Mouse (Mus musculus) thymus, adult 2 months (tissue): ENCODE results near the gene Cds2. TPM values are rescaled to one million over a fixed set of nuclear protein-coding genes. Genes with fewer than 3 reads are reported as not detected.
"Not testable (repeated sequence)": the region's sequence is repeated elsewhere in the genome, so short reads cannot be mapped to it uniquely, and the experiment has no call there.

Experiments
- DNase-seq: peaks from one replicate; pipeline ENCODE4 v3.0.0; 2021
- H3K27ac ChIP-seq: fragments of 200-500 bp; 2 replicates; pipeline ENCODE4 v1.5.1; 2012; ENCODE audit warnings: low read length, control low read depth; ENCODE audit not compliant: control insufficient read depth, insufficient read depth
- H3K27me3 ChIP-seq: fragments of 200-500 bp; 2 replicates; pipeline ENCODE4 v1.6.1; 2012; ENCODE audit warnings: mild to moderate bottlenecking, low read length, moderate library complexity, mixed read lengths; ENCODE audit not compliant: control insufficient read depth, insufficient read depth
- H3K36me3 ChIP-seq: fragments of 200-500 bp; 2 replicates; pipeline ENCODE4 v1.6.1; 2012; ENCODE audit warnings: mild to moderate bottlenecking, low read length, moderate library complexity; ENCODE audit not compliant: control insufficient read depth, insufficient read depth
- H3K4me1 ChIP-seq: fragments of 200-500 bp; replicated peaks from 2 replicates; pipeline ENCODE4 v1.6.1; 2012; ENCODE audit warnings: low read length; ENCODE audit not compliant: control insufficient read depth, insufficient read depth
- H3K4me3 ChIP-seq: fragments of 200-500 bp; 2 replicates; pipeline ENCODE4 v1.5.1; 2012; ENCODE audit warnings: mild to moderate bottlenecking, low read length, control low read depth, moderate library complexity; ENCODE audit not compliant: control insufficient read depth, insufficient read depth
- CTCF ChIP-seq: fragments of 200-500 bp; IDR thresholded peaks from 2 replicates; pipeline ENCODE4 v1.5.1; 2012; ENCODE audit warnings: mild to moderate bottlenecking, control low read depth, low read length, moderate library complexity, borderline replicate concordance; ENCODE audit not compliant: control insufficient read depth, poor library complexity, insufficient read depth; ENCODE audit errors: extremely low read depth
- POLR2A ChIP-seq: fragments of 200-500 bp; IDR thresholded peaks from 2 replicates; pipeline ENCODE4 v1.6.1; 2012; ENCODE audit warnings: mild to moderate bottlenecking, low read length, control low read depth, moderate library complexity; ENCODE audit not compliant: control insufficient read depth, poor library complexity, insufficient read depth; ENCODE audit errors: extremely low read depth
- WGBS: fragments of 180-500 bp; shearing (Covaris S2); methylation state at CpG from one replicate; pipeline ENCODE4 v1.1.7; 2018; 5-methylcytosine and 5-hydroxymethylcytosine counted together
- polyA plus RNA-seq: library from polyadenylated mRNA; depleted of rRNA; stranded (reverse); fragments of >200 nt; gene quantifications from 2 replicates; pipeline ENCODE4 v1.2.3, GENCODE M21; 2012

Cds2 gene
- polyA plus RNA-seq, 1 experiment, result 74.7 TPM

- 97% methylated on average over 9 of the region's 9 CpGs for WGBS
- no peak overlapping the region for H3K27ac ChIP-seq
- H3K36me3 ChIP-seq, result no peaks in the 10 kb centered on the region
- TF ChIP-seq POLR2A, result no peak
- no peak for TF ChIP-seq CTCF
- H3K27me3 ChIP-seq, result no peaks in the 10 kb centered on the region
- H3K4me3 ChIP-seq, result no peak overlapping the region
- H3K4me1 ChIP-seq, result peaks cover 37% of the 10 kb centered on the region
- DNase-seq, result no peak
Measured at GRCm38 (mm10) chr2:132286376-132287076, 23.6 kb downstream of the Cds2 start.

GRCm38 (mm10) chr2:132289213-132289612 is 26.3 kb downstream of the Cds2 start:
- not testable (repeated sequence) for H3K27ac ChIP-seq, H3K27me3 ChIP-seq, H3K36me3 ChIP-seq, H3K4me3 ChIP-seq, DNase-seq
- peaks cover 37% of the 10 kb centered on the region for H3K4me1 ChIP-seq
- WGBS, result 77% methylated on average over 5 of the region's 7 CpGs

- no peak for DNase-seq
- peaks cover 20% of the 10 kb centered on the region for H3K36me3 ChIP-seq
- TF ChIP-seq POLR2A (no peak), CTCF (no peak)
- no peaks in the 10 kb centered on the region for H3K27me3 ChIP-seq
- H3K4me3 ChIP-seq, result no peak overlapping the region
- 83% methylated on average over 6 of the region's 6 CpGs for WGBS
- peaks cover 31% of the 10 kb centered on the region for H3K4me1 ChIP-seq
- no peak overlapping the region for H3K27ac ChIP-seq
Measured at GRCm38 (mm10) chr2:132290808-132291207, 27.9 kb downstream of the Cds2 start.

- TF ChIP-seq POLR2A (no peak), CTCF (no peak)
- no peaks in the 10 kb centered on the region for H3K27me3 ChIP-seq
- no peak overlapping the region for H3K27ac ChIP-seq
- H3K36me3 ChIP-seq, result peaks cover 25% of the 10 kb centered on the region
- H3K4me1 ChIP-seq, result peaks cover 31% of the 10 kb centered on the region
- 94% methylated on average over 3 of the region's 3 CpGs for WGBS
- no peak for DNase-seq
- no peak overlapping the region for H3K4me3 ChIP-seq
Measured at GRCm38 (mm10) chr2:132291265-132291664, 28.3 kb downstream of the Cds2 start.

DNA sequence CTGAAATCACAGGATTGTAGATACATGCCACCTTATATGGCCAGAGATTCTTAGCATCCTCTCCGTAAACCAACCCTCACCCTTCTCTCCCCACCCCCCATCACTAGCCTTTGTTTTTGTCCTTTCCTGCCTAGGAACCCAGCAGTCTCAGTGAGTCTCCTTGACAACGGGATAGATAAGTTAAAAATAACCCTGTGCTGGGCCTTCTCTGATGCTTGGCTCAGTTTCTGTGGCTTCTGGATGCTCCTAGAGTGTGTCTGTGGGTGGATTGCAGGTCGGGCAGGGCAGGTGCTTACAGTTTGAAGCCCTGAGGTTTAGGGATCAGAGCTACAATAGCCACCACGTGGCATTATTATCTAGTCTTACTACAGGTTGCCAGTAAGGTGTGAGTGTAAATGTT is 29.1 kb downstream of the Cds2 start:
- no peak for DNase-seq
- TF ChIP-seq POLR2A (no peak), CTCF (no peak)
- Histone ChIP-seq H3K4me1 (peaks cover 31% of the 10 kb centered on the region), H3K27ac (no peak overlapping the region), H3K36me3 (peaks cover 32% of the 10 kb centered on the region), H3K27me3 (no peaks in the 10 kb centered on the region), H3K4me3 (no peak overlapping the region)
- WGBS, result 24% methylated on average over 4 of the region's 4 CpGs

GRCm38 (mm10) chr2:132293694-132294450 is 30.9 kb downstream of the Cds2 start:
- no peak overlapping the region for H3K27ac ChIP-seq
- WGBS, result 44% methylated on average over 10 of the region's 10 CpGs
- no peak for TF ChIP-seq POLR2A
- no peak for TF ChIP-seq CTCF
- peaks cover 45% of the 10 kb centered on the region for H3K36me3 ChIP-seq
- peak; percentile 31 for DNase-seq
- H3K4me1 ChIP-seq, result peaks cover 31% of the 10 kb centered on the region
- H3K27me3 ChIP-seq, result no peaks in the 10 kb centered on the region
- H3K4me3 ChIP-seq, result no peak overlapping the region
